Mouse (Mus musculus) brain, embryonic 14.5 days (tissue): ENCODE results near the gene Pkdcc. TPM values are rescaled to one million over a fixed set of nuclear protein-coding genes. Genes with fewer than 3 reads are reported as not detected.

Experiments
- DNase-seq: peaks from one replicate; pipeline ENCODE4 v3.0.0-alpha.2; 2011; ENCODE audit warnings: low read depth
- CTCF ChIP-seq: fragments of 200-500 bp; IDR thresholded peaks from 2 replicates; pipeline ENCODE4 v1.5.1; 2012; ENCODE audit warnings: inconsistent platforms, mild to moderate bottlenecking, moderate library complexity, borderline replicate concordance; ENCODE audit not compliant: insufficient read depth, insufficient read length; ENCODE audit errors: extremely low read depth
- POLR2A ChIP-seq: fragments of 200-500 bp; IDR thresholded peaks from 2 replicates; pipeline ENCODE4 v1.6.1; 2012; ENCODE audit warnings: mild to moderate bottlenecking, inconsistent platforms, borderline replicate concordance; ENCODE audit not compliant: poor library complexity, insufficient read depth, insufficient read length, severe bottlenecking; ENCODE audit errors: extremely low read depth
- polyA plus RNA-seq: library from polyadenylated mRNA; depleted of rRNA; stranded (reverse); fragments of >200 nt; gene quantifications from 2 replicates; pipeline ENCODE4 v1.2.3, GENCODE M21; 2012

Pkdcc gene
- polyA plus RNA-seq, 1 experiment = 53.3 TPM

- no peak for DNase-seq
- TF ChIP-seq CTCF = no peak
Measured at GRCm38 (mm10) chr17:83221611-83222500, 6.8 kb downstream of the Pkdcc start.

DNA sequence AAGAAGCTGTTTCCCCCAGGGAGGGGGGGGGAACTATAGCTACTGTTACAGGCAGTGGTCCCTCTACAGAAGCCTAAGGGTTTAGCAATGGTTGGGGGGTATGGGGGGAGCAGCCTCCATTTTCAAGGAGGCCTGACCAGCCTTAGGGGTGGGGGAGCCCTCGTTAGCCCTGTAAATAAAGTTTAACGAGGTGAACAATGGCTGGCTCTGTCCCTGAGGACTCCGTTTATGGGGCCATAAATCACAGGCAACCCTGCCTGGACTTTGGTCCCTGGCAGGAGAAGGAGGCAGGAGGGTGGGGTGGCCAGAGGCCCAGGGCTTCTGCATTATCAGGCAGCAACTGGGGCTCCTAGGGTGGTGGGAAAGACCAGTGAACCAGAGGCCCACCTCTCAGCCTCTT is 7.6 kb downstream of the Pkdcc start:
- TF ChIP-seq CTCF (no peak), POLR2A (no peak)
- DNase-seq = no peak

DNA sequence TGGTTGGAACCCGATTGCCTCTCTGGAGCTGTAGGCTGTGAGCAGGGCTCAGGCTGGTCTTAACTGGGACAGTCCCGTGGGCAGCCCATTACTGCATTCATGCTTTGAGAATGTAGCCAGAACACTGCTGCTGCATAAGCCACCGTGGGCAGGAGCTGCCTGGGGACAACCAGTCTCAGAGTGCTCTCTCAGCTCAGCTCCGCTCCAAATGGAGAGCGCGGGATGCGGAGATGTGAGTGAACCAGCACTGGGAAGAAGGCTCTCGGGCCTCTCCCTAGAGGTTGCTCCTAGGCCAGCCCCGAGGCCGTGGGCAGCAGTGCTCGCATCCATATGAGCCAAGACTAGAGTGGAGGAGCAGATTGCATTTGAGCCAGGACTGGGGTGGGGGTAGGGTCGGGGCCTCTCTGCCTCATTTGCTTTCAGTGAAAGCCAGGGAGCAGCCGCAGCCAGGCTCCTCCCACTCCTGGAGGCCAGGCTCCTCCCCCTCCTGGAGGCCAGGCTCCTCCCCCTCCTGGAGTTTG is 9.4 kb downstream of the Pkdcc start:
- DNase-seq = peak; percentile 55
- TF ChIP-seq CTCF (no peak), POLR2A (no peak)

DNA sequence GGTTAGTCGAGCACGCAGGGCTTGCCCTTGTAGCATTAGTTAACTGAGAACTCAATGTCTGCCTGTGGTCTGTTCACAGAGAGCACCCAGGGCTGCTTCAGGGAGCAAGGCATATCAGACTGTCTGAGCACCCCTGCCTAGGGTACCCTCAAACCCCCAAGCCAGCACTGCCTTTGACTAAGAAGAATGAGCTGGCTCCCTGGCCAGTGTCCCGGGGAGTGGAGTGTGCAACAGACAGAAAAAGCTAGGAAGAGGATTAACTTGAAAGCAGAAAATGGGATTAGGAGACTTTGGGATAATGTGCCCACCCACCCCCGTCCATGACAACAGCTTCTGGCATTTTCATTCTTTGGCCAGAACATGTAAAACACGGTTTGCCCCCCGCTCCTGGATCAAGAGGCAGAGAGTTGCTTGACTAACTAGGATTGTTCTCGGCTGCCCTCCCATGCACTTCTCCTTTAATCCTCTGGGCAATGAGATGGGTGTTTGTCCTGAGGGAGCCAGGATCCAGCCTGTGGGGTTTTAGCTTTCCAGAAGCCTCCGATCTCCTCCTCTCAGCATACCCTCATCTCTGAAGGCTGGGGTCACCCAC is 11.4 kb downstream of the Pkdcc start:
- TF ChIP-seq CTCF (0 out of 2 replicates have a peak, but pooled peaks have one; percentile 1), POLR2A (no peak)
- peak; percentile 70 for DNase-seq

DNA sequence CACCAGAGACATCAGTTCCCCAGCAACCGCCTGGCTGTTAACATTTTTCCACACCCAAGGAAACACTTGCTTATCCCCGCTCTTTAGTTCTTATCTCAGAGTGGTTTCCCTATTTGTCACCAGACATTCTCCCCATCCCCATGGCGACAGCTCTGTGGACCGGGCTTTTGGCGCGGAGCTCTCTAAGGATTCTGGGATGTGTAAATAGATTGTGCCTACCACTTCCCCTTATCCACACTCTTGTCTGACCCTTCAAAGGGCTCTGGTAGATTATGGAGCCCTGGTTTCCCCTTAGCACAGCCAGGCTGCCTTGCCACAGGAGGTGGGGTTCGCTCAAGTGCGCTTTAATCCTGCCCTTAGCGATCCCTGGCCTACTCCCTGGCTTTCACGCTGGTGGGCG is 16.3 kb downstream of the Pkdcc start:
- no peak for DNase-seq
- no peak for TF ChIP-seq CTCF
- no peak for TF ChIP-seq POLR2A

- TF ChIP-seq POLR2A = no peak
- TF ChIP-seq CTCF = no peak
- peak; percentile 89 for DNase-seq
Measured at GRCm38 (mm10) chr17:83235227-83235626, 20.1 kb downstream of the Pkdcc start.

GRCm38 (mm10) chr17:83236202-83236601 is 21.1 kb downstream of the Pkdcc start:
- DNase-seq = no peak
- TF ChIP-seq CTCF (no peak), POLR2A (no peak)

DNA sequence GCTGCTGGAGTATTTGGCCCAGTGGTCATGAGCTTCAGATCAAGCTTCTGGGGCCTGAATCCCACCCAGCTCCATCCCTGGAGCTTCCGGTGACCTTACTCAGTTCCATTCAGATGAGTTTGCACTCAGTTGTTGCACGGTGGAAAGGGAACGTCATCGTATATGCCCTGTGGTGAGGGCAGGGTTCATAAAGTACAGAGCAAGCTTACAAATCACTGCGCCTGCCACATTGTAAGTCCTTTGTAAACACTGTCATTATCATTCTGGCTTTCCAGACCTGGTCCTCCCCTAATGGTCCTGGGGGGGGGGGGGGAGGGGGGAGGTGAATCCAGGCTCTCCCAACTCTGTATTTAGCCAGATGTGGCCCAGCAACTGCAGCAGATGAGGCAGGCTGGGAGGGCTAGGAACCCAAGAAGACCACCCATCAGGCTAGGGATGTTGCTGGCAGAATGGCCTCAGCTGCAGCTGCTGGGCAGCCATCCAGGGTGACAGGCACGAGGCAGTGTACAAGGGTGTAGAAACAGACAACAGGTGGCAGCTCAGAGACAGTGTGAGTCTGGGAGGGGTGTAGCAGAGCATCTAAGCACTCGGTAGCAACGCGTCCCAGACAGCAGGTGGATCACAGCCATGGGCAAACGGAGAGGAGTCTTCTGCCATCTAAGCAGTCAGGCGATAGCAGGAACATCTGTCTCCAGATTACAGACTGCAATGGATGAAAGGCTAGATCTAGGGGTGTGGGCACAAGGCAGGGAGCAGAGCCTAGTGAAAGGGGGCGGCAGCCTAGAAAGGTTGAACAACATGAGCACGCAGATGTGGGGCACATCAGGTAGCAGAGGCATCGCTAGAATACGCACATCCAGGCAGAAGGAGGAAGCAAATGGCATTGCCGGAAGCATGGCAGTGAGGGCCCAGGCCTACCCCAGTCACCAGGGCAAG is 23.3 kb downstream of the Pkdcc start:
- peak; percentile 53 for DNase-seq
- no peak for TF ChIP-seq CTCF
- no peak for TF ChIP-seq POLR2A

DNA sequence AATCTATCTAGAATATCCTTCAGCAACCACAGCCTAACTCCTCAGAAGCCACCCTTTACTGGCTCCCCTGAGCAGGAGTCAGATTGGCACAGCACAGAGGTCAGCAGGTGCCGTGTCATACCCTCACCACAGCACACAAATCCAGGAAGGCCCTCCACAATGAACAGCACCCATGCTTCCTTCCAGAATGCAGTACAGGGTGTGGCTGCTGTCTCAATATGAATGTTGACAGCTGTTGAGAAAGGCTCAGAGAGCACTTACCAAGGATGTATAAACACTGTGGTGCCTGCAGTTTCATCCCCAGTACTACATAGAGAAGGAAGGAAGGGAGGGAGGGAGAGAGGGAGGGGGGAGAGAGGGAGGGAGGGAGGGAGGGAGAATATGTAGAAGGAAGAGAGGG is 29.4 kb downstream of the Pkdcc start:
- DNase-seq = no peak
- no peak for TF ChIP-seq POLR2A
- no peak for TF ChIP-seq CTCF

GRCm38 (mm10) chr17:83245460-83245859 is 30.4 kb downstream of the Pkdcc start:
- TF ChIP-seq POLR2A = no peak
- no peak for TF ChIP-seq CTCF
- DNase-seq = no peak

DNA sequence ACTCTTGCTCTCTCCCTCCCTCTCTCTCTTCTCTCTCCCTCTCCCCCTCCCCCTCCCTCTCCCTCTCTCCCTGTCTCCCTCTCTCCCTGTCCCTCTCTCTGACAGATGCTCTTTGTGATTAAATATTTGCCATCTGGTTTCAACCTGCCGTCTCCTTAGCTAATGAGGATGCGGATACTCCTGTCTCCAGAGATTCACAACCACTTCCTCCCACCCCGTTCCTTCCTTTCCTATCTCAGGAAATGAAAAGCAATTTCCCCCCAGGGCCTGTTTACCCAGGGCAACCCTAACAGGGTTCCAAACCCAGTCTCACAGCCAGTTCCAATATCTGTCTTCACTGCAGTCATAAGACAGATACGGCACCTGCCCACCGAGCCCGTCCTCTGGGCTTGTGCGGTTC is 31.0 kb downstream of the Pkdcc start:
- TF ChIP-seq CTCF (no peak), POLR2A (no peak)
- peak; percentile 73 for DNase-seq
